Mouse (Mus musculus) intestine, embryonic 14.5 days (tissue): Measurements from ENCODE around the gene Dock2. TPM values are rescaled to one million over a fixed set of nuclear protein-coding genes. Genes with fewer than 3 reads are reported as not detected.

Experiments used
- ATAC-seq: fragments of 200-750 bp; cut with Nextera tagmentation; replicated peaks from 2 replicates; pipeline ENCODE4 v1.8.0; 2017; ENCODE audit warnings: low read depth, moderate number of reproducible peaks, moderate TSS enrichment, moderate library complexity; ENCODE audit not compliant: low FRiP score, low TSS enrichment
- DNase-seq: peaks from one replicate; pipeline ENCODE4 v3.0.0-alpha.2; 2018; ENCODE audit warnings: low spot score
- H3K27ac ChIP-seq: fragments of 300-500 bp; sonication (generic); 2 replicates; pipeline ENCODE4 v1.5.1; 2014; ENCODE audit warnings: low read depth, mild to moderate bottlenecking, control low read depth
- H3K27me3 ChIP-seq: fragments of 300-500 bp; sonication (generic); replicated peaks from 2 replicates; pipeline ENCODE4 v1.6.1; 2014; ENCODE audit warnings: low read length, control low read depth; ENCODE audit not compliant: control insufficient read depth, insufficient read depth
- H3K36me3 ChIP-seq: fragments of 300-500 bp; sonication (generic); 2 replicates; pipeline ENCODE4 v1.6.1; 2014; ENCODE audit warnings: low read length, control low read depth; ENCODE audit not compliant: control insufficient read depth, insufficient read depth
- H3K4me1 ChIP-seq: fragments of 300-500 bp; sonication (generic); replicated peaks from 2 replicates; pipeline ENCODE4 v1.6.1; 2014; ENCODE audit warnings: low read length, control low read depth, mixed read lengths; ENCODE audit not compliant: control insufficient read depth, insufficient read depth
- H3K4me2 ChIP-seq: fragments of 300-500 bp; sonication (generic); 2 replicates; pipeline ENCODE4 v1.6.1; 2014; ENCODE audit warnings: low read length
- H3K4me3 ChIP-seq: fragments of 300-500 bp; sonication (generic); 2 replicates; pipeline ENCODE4 v1.5.1; 2014; ENCODE audit warnings: low read depth, low read length, control low read depth, mixed read lengths
- H3K9ac ChIP-seq: fragments of 300-500 bp; sonication (generic); 2 replicates; pipeline ENCODE4 v1.6.1; 2014; ENCODE audit warnings: mild to moderate bottlenecking, low read length
- H3K9me3 ChIP-seq: fragments of 300-500 bp; sonication (generic); 2 replicates; pipeline ENCODE4 v1.6.1; 2016; ENCODE audit warnings: low read length, control low read depth; ENCODE audit not compliant: control insufficient read depth
- WGBS: fragments of 180-500 bp; shearing (Covaris S2); extraction: QIAGEN DNeasy Blood & Tissue Kit; methylation state at CpG from one replicate; pipeline ENCODE4 v1.1.7; 2014; 5-methylcytosine and 5-hydroxymethylcytosine counted together
- polyA plus RNA-seq: library from polyadenylated mRNA; unstranded; fragments of >200 nt; fragmentation: Nextera tagmentation; extraction: Ambion mirVana; gene quantifications from 2 replicates; pipeline ENCODE4 v1.2.1, GENCODE M21; 2014

Gene Dock2
- polyA plus RNA-seq, 1 experiment from 2014 or later, result 1.5 TPM

GRCm38 (mm10) chr11:34796097-34796496, 12.4 kb upstream of the Dock2 start:
- Histone ChIP-seq H3K9me3 (no peaks in the 10 kb centered on the region), H3K9ac (no peak overlapping the region), H3K4me3 (no peak overlapping the region), H3K27me3 (no peaks in the 10 kb centered on the region), H3K4me1 (no peaks in the 10 kb centered on the region), H3K27ac (no peak overlapping the region), H3K4me2 (no peak overlapping the region), H3K36me3 (no peaks in the 10 kb centered on the region)
- 26% methylated on average over 4 of the region's 4 CpGs for WGBS
- ATAC-seq, result no peak
- no peak for DNase-seq

DNA sequence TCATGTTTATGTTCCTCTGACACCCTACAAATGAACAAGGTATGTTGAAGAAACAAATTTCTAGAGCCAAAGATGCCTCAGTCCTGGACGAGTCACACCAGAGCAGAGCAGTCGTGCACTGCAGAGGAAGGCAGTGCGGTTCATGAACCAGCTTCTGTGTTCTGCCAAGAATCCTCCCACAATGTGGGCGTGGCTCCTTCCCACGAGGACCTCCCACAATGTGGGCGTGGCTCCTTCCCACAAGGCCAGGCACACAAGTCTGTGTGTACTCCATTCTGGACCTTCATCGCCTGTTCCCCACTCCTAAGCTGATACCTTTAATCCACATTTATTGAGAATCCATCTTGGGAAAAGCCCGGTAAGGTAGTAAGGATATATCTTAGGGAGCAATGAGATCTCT, 8.2 kb upstream of the Dock2 start:
- Histone ChIP-seq H3K27me3 (no peaks in the 10 kb centered on the region), H3K4me2 (no peak overlapping the region), H3K4me3 (no peak overlapping the region), H3K9me3 (no peaks in the 10 kb centered on the region), H3K27ac (no peak overlapping the region), H3K36me3 (no peaks in the 10 kb centered on the region), H3K4me1 (no peaks in the 10 kb centered on the region), H3K9ac (no peak overlapping the region)
- 62% methylated on average over 8 of the region's 8 CpGs for WGBS
- ATAC-seq, result no peak
- DNase-seq, result no peak

DNA sequence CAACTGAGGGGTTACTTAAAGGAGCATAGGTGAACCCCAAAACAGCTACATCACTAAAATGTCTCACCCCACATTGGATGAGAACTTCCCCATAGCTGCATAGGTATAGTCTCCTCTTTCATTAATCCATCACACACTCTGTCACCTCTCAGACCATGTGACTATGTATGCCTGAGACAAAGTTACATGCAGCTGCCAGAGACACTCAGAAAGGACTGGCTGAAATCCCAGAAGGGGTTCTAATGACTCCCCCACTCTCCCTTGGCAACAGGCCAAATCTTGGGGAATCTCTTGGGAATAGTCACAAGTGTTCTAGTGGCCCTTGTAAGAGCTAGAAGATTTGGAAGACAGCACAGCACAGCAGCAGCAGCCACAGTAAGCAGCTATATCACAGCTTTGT, 1.2 kb upstream of the Dock2 start:
- Histone ChIP-seq H3K9me3 (no peaks in the 10 kb centered on the region), H3K27me3 (no peaks in the 10 kb centered on the region), H3K4me2 (no peak overlapping the region), H3K36me3 (no peaks in the 10 kb centered on the region), H3K27ac (no peak overlapping the region), H3K9ac (no peak overlapping the region), H3K4me1 (no peaks in the 10 kb centered on the region), H3K4me3 (no peak overlapping the region)
- DNase-seq (no peak), ATAC-seq (no peak)

- Histone ChIP-seq H3K9me3 (no peaks in the 10 kb centered on the region), H3K4me2 (no peak overlapping the region), H3K4me3 (no peak overlapping the region), H3K36me3 (no peaks in the 10 kb centered on the region), H3K27me3 (no peaks in the 10 kb centered on the region), H3K9ac (no peak overlapping the region), H3K27ac (no peak overlapping the region), H3K4me1 (no peaks in the 10 kb centered on the region)
- no peak for DNase-seq
- WGBS, result 73% methylated on average over 8 of the region's 8 CpGs
- no peak for ATAC-seq
These were observed 919 bp downstream of the Dock2 start for GRCm38 (mm10) chr11:34782516-34783430.

- H3K4me3 ChIP-seq, result no peak overlapping the region
- H3K9me3 ChIP-seq, result no peaks in the 10 kb centered on the region
- 81% methylated on average over 2 of the region's 2 CpGs for WGBS
- H3K27me3 ChIP-seq, result no peaks in the 10 kb centered on the region
- H3K36me3 ChIP-seq, result no peaks in the 10 kb centered on the region
- no peak overlapping the region for H3K9ac ChIP-seq
- H3K4me2 ChIP-seq, result no peak overlapping the region
- H3K27ac ChIP-seq, result no peak overlapping the region
- DNase-seq (no peak), ATAC-seq (no peak)
- no peaks in the 10 kb centered on the region for H3K4me1 ChIP-seq
These were observed 2.9 kb downstream of the Dock2 start for GRCm38 (mm10) chr11:34780786-34781185.

GRCm38 (mm10) chr11:34779966-34780365, 3.7 kb downstream of the Dock2 start:
- Histone ChIP-seq H3K27ac (no peak overlapping the region), H3K36me3 (no peaks in the 10 kb centered on the region), H3K4me1 (no peaks in the 10 kb centered on the region), H3K4me3 (no peak overlapping the region), H3K9ac (no peak overlapping the region), H3K27me3 (no peaks in the 10 kb centered on the region), H3K4me2 (no peak overlapping the region), H3K9me3 (no peaks in the 10 kb centered on the region)
- 71% methylated on average over 4 of the region's 4 CpGs for WGBS
- DNase-seq (no peak), ATAC-seq (no peak)

- ATAC-seq (no peak), DNase-seq (no peak)
- Histone ChIP-seq H3K36me3 (no peaks in the 10 kb centered on the region), H3K4me2 (no peak overlapping the region), H3K27me3 (no peaks in the 10 kb centered on the region), H3K27ac (no peak overlapping the region), H3K9ac (no peak overlapping the region), H3K9me3 (no peaks in the 10 kb centered on the region), H3K4me1 (no peaks in the 10 kb centered on the region), H3K4me3 (no peak overlapping the region)
- 81% methylated on average over 3 of the region's 3 CpGs for WGBS
These were observed 5.3 kb downstream of the Dock2 start for GRCm38 (mm10) chr11:34778351-34778750.

DNA sequence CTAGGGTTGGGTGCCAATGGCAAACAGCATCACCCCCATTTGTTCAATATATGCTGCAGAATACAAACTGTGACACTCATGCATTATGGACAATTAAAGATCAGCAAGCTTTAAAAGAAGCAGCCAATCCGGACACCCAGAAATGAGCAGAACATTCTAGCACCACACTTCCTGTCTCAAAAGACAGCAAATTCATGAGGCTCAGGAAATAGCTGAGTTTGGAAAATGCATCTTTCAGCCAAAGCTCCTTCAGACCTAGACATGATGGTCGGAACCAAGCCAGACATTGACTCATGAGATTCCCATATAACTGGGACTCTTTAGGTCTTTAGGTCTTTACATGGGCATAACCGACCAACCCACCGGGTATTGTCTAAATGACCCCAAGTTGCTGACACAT, 6.2 kb downstream of the Dock2 start:
- DNase-seq (no peak), ATAC-seq (no peak)
- no peaks in the 10 kb centered on the region for H3K9me3 ChIP-seq
- H3K36me3 ChIP-seq, result no peaks in the 10 kb centered on the region
- no peak overlapping the region for H3K27ac ChIP-seq
- no peaks in the 10 kb centered on the region for H3K4me1 ChIP-seq
- no peak overlapping the region for H3K9ac ChIP-seq
- no peak overlapping the region for H3K4me3 ChIP-seq
- no peak overlapping the region for H3K4me2 ChIP-seq
- WGBS, result 86% methylated on average over 4 of the region's 4 CpGs
- no peaks in the 10 kb centered on the region for H3K27me3 ChIP-seq

DNA sequence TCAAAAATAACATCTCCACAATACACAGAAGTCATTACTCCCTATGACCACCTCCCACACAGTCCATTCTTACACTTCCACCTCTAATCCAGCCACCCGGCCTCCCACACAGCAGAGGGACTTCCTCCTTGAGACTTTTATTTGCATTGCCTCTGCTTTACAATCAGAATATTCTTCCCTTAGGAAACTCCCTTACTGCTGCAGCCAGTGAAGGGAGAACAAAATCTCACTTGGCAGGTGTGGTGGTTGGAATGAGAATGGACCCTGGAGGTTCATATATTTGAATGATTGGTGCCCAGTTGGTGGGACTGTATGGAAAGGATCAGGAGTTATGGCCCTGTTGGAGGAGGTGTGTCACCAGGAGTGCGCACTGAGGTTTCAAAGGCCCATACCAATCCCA, 7.6 kb downstream of the Dock2 start:
- 65% methylated on average over 2 of the region's 2 CpGs for WGBS
- Histone ChIP-seq H3K9ac (no peak overlapping the region), H3K27ac (no peak overlapping the region), H3K4me2 (no peak overlapping the region), H3K36me3 (no peaks in the 10 kb centered on the region), H3K4me3 (no peak overlapping the region), H3K27me3 (no peaks in the 10 kb centered on the region), H3K4me1 (no peaks in the 10 kb centered on the region), H3K9me3 (no peaks in the 10 kb centered on the region)
- DNase-seq (no peak), ATAC-seq (no peak)
